Mouse (Mus musculus) c-Kit-positive CD71-positive TER-119-negative erythroid progenitor cells, embryonic 14.5 days (primary cell): ENCODE measurements at regions not wholly inside any gene's neighbourhood (a gene's known extent, or its start where the extent isn't known, plus 50 kb on each side); places are given as distances from the start of the nearest gene placed in this dataset.

Source experiments
- DNase-seq: peaks from one replicate; pipeline ENCODE4 v3.0.0-alpha.2; 2013; ENCODE audit warnings: low read depth

GRCm38 (mm10) chr5:111506821-111507220 is 89.7 kb downstream of the Mn1 start:
- DNase-seq: peak; percentile 39

GRCm38 (mm10) chr5:111507332-111507731 is 90.2 kb downstream of the Mn1 start:
- no peak for DNase-seq

- peak; percentile 36 for DNase-seq
These were observed 91.9 kb downstream of the Mn1 start for GRCm38 (mm10) chr5:111509014-111509561.

- no peak for DNase-seq
These were observed 92.5 kb downstream of the Mn1 start for GRCm38 (mm10) chr5:111509575-111510057.

GRCm38 (mm10) chr5:111510183-111510878 is 93.2 kb downstream of the Mn1 start:
- no peak for DNase-seq

- no peak for DNase-seq
These were observed 93.7 kb downstream of the Mn1 start for GRCm38 (mm10) chr5:111510879-111511231.

- DNase-seq: no peak
These were observed 94.8 kb downstream of the Mn1 start for GRCm38 (mm10) chr5:111511982-111512381.

- DNase-seq: no peak
These were observed 96.8 kb downstream of the Mn1 start for GRCm38 (mm10) chr5:111513976-111514375.

- DNase-seq: no peak
These were observed 101.9 kb downstream of the Mn1 start for GRCm38 (mm10) chr5:111519059-111519458.

- DNase-seq: peak; percentile 50
These were observed 102.4 kb downstream of the Mn1 start for GRCm38 (mm10) chr5:111519500-111520041.

- DNase-seq: no peak
These were observed 104.7 kb downstream of the Mn1 start for GRCm38 (mm10) chr5:111521866-111522265.

- DNase-seq: no peak
These were observed 105.4 kb downstream of the Mn1 start for GRCm38 (mm10) chr5:111522586-111522985.

GRCm38 (mm10) chr5:111527741-111528140 is 110.6 kb downstream of the Mn1 start:
- no peak for DNase-seq

GRCm38 (mm10) chr5:111529096-111529495 is 111.9 kb downstream of the Mn1 start:
- no peak for DNase-seq

- no peak for DNase-seq
These were observed 113.7 kb downstream of the Mn1 start for GRCm38 (mm10) chr5:111530628-111531524.

- DNase-seq: no peak
These were observed 115.4 kb downstream of the Mn1 start for GRCm38 (mm10) chr5:111532446-111533035.

- DNase-seq: no peak
These were observed 118.8 kb downstream of the Mn1 start for GRCm38 (mm10) chr5:111535978-111536377.

- DNase-seq: no peak
These were observed 121.6 kb downstream of the Mn1 start for GRCm38 (mm10) chr5:111538560-111539450.

- no peak for DNase-seq
These were observed 123.3 kb downstream of the Mn1 start for GRCm38 (mm10) chr5:111540486-111540885.

- DNase-seq: no peak
These were observed 124.9 kb downstream of the Mn1 start for GRCm38 (mm10) chr5:111542077-111542476.
